In genomic region chr11:61262516-61262915, GRCm38 (mm10) we compare ENCODE assay signal across 17 mouse cellular contexts. TPM values are rescaled to one million over a fixed set of nuclear protein-coding genes. Genes with fewer than 3 reads are reported as not detected.
DNase-seq lines count a peak whose midpoint lies in the region; TF ChIP-seq lines count a peak whose summit lies in the region.
"Had no signal": no experiment of that assay in that cellular context is flagged by ENCODE, and none has a peak within 500 bp of the region (broad histone marks: within the 10 kb centered on the region; RNA-seq: fewer than 3 reads in every experiment).

No protein-coding gene starts in this region.

- H3K27ac ChIP-seq in ES-E14 (ENCODE audit: insufficient read depth, low read depth, low read length, poor library complexity, severe bottlenecking) = no peak overlapping the region
- H3K27ac ChIP-seq in left cerebral cortex, adult 2 months = no peak overlapping the region
- H3K27ac ChIP-seq: embryonic facial prominence, embryonic 13.5 days; embryonic facial prominence, embryonic 15.5 days; forebrain, embryonic 10.5 days; forebrain, embryonic 12.5 days had no signal

- H3K9me3 ChIP-seq in E14TG2a.4 (ENCODE audit: low read length) (no peaks in the 10 kb centered on the region), ES-E14 (ENCODE audit: control insufficient read depth, insufficient read depth, low read depth, low read length) (no peaks in the 10 kb centered on the region)
- H3K9me3 ChIP-seq: embryonic facial prominence, embryonic 13.5 days; embryonic facial prominence, embryonic 15.5 days; forebrain, embryonic 10.5 days; forebrain, embryonic 12.5 days had no signal

- in situ Hi-C loops in ES-E14 (cut with MboI; ENCODE audit: low sequenced_read_pairs in 2 of 2, unreplicated experiment in 2 of 2) = no loop called here

- peaks cover 54% of the 10 kb centered on the region for H3K36me3 ChIP-seq in E14TG2a.4 (ENCODE audit: insufficient read depth, low read length)
- H3K36me3 ChIP-seq in ES-E14 (ENCODE audit: control insufficient read depth, insufficient read depth, low read length, poor library complexity, severe bottlenecking) = peaks cover 7% of the 10 kb centered on the region

- no peak for TF ChIP-seq CTCF in E14TG2a.4 (conservative IDR thresholded peaks at IDR 0.05; ENCODE audit: low read length)
- no peak for TF ChIP-seq CTCF in left cerebral cortex, adult 2 months (IDR thresholded peaks at IDR 0.05)

- H3K4me1 ChIP-seq in E14TG2a.4 (replicated peaks; ENCODE audit: low read depth, low read length) (peaks cover 64% of the 10 kb centered on the region), ES-E14 (ENCODE audit: control insufficient read depth in 2 of 2, insufficient read depth in 2 of 2, low read length in 2 of 2, poor library complexity in 1 of 2) (peaks cover 9 to 19% of the 10 kb centered on the region in 2 experiments; a peak in 3 of 4 replicates)
- H3K4me1 ChIP-seq: embryonic facial prominence, embryonic 13.5 days had no signal

- H3K9ac ChIP-seq in ES-E14 (ENCODE audit: insufficient read depth, low read depth, low read length, poor library complexity, severe bottlenecking) = peak overlapping the region; percentile 48; the same call in 1 of the 2 replicates
- H3K9ac ChIP-seq: embryonic facial prominence, embryonic 13.5 days; embryonic facial prominence, embryonic 15.5 days; forebrain, embryonic 12.5 days had no signal

- intact Hi-C loops in left cerebral cortex, adult 2 months (cut with DNase I) = no loop called here

- DNase-seq in ES-E14 (ENCODE audit: low read depth, low spot score) (no peak), ZHBTc4 (ENCODE audit: low read depth, low spot score) (peak; percentile 58)
- no peak for DNase-seq in adrenal gland, postnatal 14 days
- DNase-seq in left cerebral cortex, adult 2 months (ENCODE audit: extremely low spot score in 1 of 2, low spot score in 2 of 2) = no peak
- DNase-seq: adrenal gland, postnatal 10 days; adrenal gland, postnatal 36 days; cerebellum, adult 11-12 months; cerebellum, adult 2 months; cerebellum, adult 9-10 months; cerebellum, postnatal 10 days; cerebellum, postnatal 25 days had no signal

- no peaks in the 10 kb centered on the region for H3K27me3 ChIP-seq in E14TG2a.4 (ENCODE audit: insufficient read depth, low read length)
- H3K27me3 ChIP-seq: embryonic facial prominence, embryonic 13.5 days; embryonic facial prominence, embryonic 15.5 days; forebrain, embryonic 12.5 days had no signal

- H3K4me3 ChIP-seq in E14TG2a.4 (replicated peaks; ENCODE audit: low read length) (peak overlapping the region; percentile 53), ES-E14 (ENCODE audit: insufficient read depth in 1 of 2, low read depth in 1 of 2, low read length in 2 of 2, poor library complexity in 1 of 2, severe bottlenecking in 1 of 2) (peak overlapping the region; percentile 11 to 22; a peak in 2 of 4 replicates)
- H3K4me3 ChIP-seq in left cerebral cortex, adult 2 months = no peak overlapping the region
- H3K4me3 ChIP-seq: embryonic facial prominence, embryonic 13.5 days; embryonic facial prominence, embryonic 15.5 days; erythroblast, embryonic 14.5 days; forebrain, embryonic 10.5 days; forebrain, embryonic 12.5 days had no signal

TF ChIP-seq in ES-E14, 5 proteins besides CTCF, POLR2A, EP300 and RAD21:
- TF ChIP-seq ZC3H11A (IDR thresholded peaks at IDR 0.05; ENCODE audit: borderline replicate concordance, low read depth, low read length) = no peak
- no peak for TF ChIP-seq HCFC1 (IDR thresholded peaks at IDR 0.05; ENCODE audit: borderline replicate concordance, insufficient read depth, low read length)
- no peak for TF ChIP-seq CHD2 (IDR thresholded peaks at IDR 0.05; ENCODE audit: low read depth, low read length)
- no peak for TF ChIP-seq MAFK (IDR thresholded peaks at IDR 0.05; ENCODE audit: insufficient read depth, low read depth, low read length)
- TF ChIP-seq ZNF384 (IDR thresholded peaks at IDR 0.05; ENCODE audit: low read depth, low read length) = no peak

RNA-seq across cellular contexts. Expression of gene Aldh3a2, which starts 4.7 kb away (rescaled TPM):
- total RNA-seq in ES-E14 (2012; rRNA removed) = 17.8 and 24.4 TPM in 2 replicates
- total RNA-seq in adrenal gland, postnatal 14 days (2021) = 53.2 and 58.0 TPM in 2 replicates
- 10 to 100 TPM; 47.1 to 54.1 TPM for total RNA-seq in left cerebral cortex, adult 2 months (2021)

RNA-seq across cellular contexts. Expression of gene Aldh3a1, which starts 55.2 kb away (rescaled TPM):
- total RNA-seq in ES-E14 (2012; rRNA removed) = 1.2 and 2.0 TPM in 2 replicates
- 0.26 TPM in 1 of 2 replicates, not detected in the other for total RNA-seq in adrenal gland, postnatal 14 days (2021)
- total RNA-seq in left cerebral cortex, adult 2 months (2021) = 1 to 10 TPM; 2.1 to 2.6 TPM
